Mouse (Mus musculus): ENCODE data around the gene Crisp4. TPM values are rescaled to one million over a fixed set of nuclear protein-coding genes. Genes with fewer than 3 reads are reported as not detected.

The Crisp4 gene
- polyA plus RNA-seq (2015; fragmentation: Nextera tagmentation; extraction: Ambion mirVana): not detected in 2 replicates

DNA sequence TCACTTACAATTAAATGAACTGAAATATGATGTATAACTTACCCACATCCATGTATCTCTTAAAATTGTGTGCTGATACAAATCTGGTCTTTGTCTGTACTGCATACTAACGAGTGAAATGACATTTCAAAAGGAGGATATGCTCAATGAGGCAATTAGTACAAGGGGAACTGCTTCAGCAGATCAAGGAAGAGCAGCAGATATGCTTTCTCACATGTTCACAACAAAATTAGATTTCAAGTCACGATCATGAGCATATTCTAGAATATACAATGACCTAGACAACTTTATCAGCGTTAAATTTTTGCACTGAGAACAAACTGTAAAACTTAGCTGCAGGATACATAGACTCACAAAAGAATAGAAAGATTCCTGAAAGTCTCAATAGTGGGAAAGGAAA lies at the start of gene Crisp4:
Crisp4 (minus strand) TSS at position 101 of the 400 bp plus-strand sequence.
- Histone ChIP-seq H3K27me3 (replicated peaks; ENCODE audit: control insufficient read depth, insufficient read depth, low read length) (no peaks in the 10 kb centered on the region), H3K9ac (ENCODE audit: low read depth, low read length) (no peak within 1 kb of the TSS), H3K4me1 (ENCODE audit: control insufficient read depth, insufficient read depth, low read depth, low read length) (no peaks in the 10 kb centered on the region), H3K27ac (ENCODE audit: low read depth, low read length) (no peak within 1 kb of the TSS), H3K9me3 (ENCODE audit: control insufficient read depth, low read length) (no peaks in the 10 kb centered on the region), H3K4me2 (ENCODE audit: low read length) (no peak within 1 kb of the TSS), H3K36me3 (ENCODE audit: control insufficient read depth, insufficient read depth, low read length) (no peaks in the 10 kb centered on the region), H3K4me3 (ENCODE audit: low read length) (no peak within 1 kb of the TSS)
- ATAC-seq: no peak
- 74% methylated on average over 3 of the region's 3 CpGs for WGBS

DNA sequence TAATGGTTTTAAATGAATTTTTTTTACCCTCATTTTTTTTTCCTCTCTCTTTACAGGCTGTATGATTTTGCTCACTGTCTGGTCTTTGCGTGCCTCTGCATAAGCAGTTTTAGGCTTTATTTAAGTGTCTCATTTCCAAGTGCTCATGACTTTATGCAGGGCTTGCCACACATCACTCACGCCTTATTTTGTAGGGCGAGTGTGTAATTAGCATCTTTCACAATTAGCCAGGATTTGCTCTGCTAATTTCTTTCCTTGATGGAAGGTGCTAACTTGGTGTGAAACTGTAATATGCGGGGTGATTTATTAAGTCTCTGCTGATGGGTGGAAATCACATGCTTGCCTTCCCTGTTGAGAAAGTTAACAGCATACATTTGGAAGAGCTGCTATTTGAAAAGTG lies 46.0 kb upstream of the Crisp4 start:
- Histone ChIP-seq H3K36me3 (ENCODE audit: control insufficient read depth, insufficient read depth, low read length) (no peaks in the 10 kb centered on the region), H3K4me2 (ENCODE audit: low read length) (no peak overlapping the region), H3K27me3 (replicated peaks; ENCODE audit: control insufficient read depth, insufficient read depth, low read length) (no peaks in the 10 kb centered on the region), H3K9ac (ENCODE audit: low read depth, low read length) (no peak overlapping the region), H3K9me3 (ENCODE audit: control insufficient read depth, low read length) (no peaks in the 10 kb centered on the region), H3K4me3 (ENCODE audit: low read length) (no peak overlapping the region), H3K27ac (ENCODE audit: low read depth, low read length) (no peak overlapping the region), H3K4me1 (ENCODE audit: control insufficient read depth, insufficient read depth, low read depth, low read length) (no peaks in the 10 kb centered on the region; the same call in 1 of the 2 replicates)
- WGBS: 33% methylated on average over 4 of the region's 4 CpGs
- ATAC-seq: peak; percentile 69

- WGBS: 10% methylated on average over 1 of the region's 1 CpGs
- no peak overlapping the region for H3K27ac ChIP-seq (ENCODE audit: low read depth, low read length)
- H3K9ac ChIP-seq (ENCODE audit: low read depth, low read length): no peak overlapping the region
Measured at GRCm38 (mm10) chr1:18190714-18191712, 45.3 kb upstream of the Crisp4 start.

DNA sequence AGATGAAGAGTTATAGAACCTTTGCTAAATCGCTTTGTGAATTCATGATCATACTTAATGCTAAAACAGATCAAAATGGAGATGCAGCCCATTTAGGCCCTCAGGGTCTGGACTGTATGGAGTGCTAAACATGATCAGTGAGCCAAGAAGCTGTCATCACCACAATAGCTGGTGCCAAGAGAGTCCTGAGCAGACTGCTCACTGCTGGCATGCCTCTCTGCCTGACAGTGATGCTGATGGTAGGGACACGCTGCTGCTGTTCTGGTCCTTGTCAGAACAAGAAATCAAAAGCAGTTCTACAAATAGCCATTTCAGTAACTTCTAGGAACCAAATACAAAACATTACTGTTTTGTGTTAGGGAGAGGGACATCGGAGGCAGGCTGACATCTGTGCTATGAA lies 35.5 kb upstream of the Crisp4 start:
- Histone ChIP-seq H3K27ac (ENCODE audit: low read depth, low read length) (no peak overlapping the region), H3K9me3 (ENCODE audit: control insufficient read depth, low read length) (no peaks in the 10 kb centered on the region), H3K36me3 (ENCODE audit: control insufficient read depth, insufficient read depth, low read length) (no peaks in the 10 kb centered on the region), H3K4me1 (ENCODE audit: control insufficient read depth, insufficient read depth, low read depth, low read length) (no peaks in the 10 kb centered on the region), H3K9ac (ENCODE audit: low read depth, low read length) (no peak overlapping the region), H3K27me3 (replicated peaks; ENCODE audit: control insufficient read depth, insufficient read depth, low read length) (no peaks in the 10 kb centered on the region), H3K4me2 (ENCODE audit: low read length) (no peak overlapping the region), H3K4me3 (ENCODE audit: low read length) (no peak overlapping the region)
- 60% methylated on average over 3 of the region's 3 CpGs for WGBS
- peak; percentile 92 for ATAC-seq

More at GRCm38 (mm10) chr1:18190714-18191712, 45.3 kb upstream of the Crisp4 start:
- H3K4me2 ChIP-seq (ENCODE audit: low read length): no peak overlapping the region
- peak; percentile 81 for ATAC-seq
- H3K9me3 ChIP-seq (ENCODE audit: control insufficient read depth, low read length): no peaks in the 10 kb centered on the region
- no peaks in the 10 kb centered on the region for H3K36me3 ChIP-seq (ENCODE audit: control insufficient read depth, insufficient read depth, low read length)
- no peaks in the 10 kb centered on the region for H3K27me3 ChIP-seq (replicated peaks; ENCODE audit: control insufficient read depth, insufficient read depth, low read length)
- no peaks in the 10 kb centered on the region; the same call in 1 of the 2 replicates for H3K4me1 ChIP-seq (ENCODE audit: control insufficient read depth, insufficient read depth, low read depth, low read length)
- no peak overlapping the region for H3K4me3 ChIP-seq (ENCODE audit: low read length)

- no peak overlapping the region for H3K4me2 ChIP-seq (ENCODE audit: low read length)
- 79% methylated on average over 4 of the region's 4 CpGs for WGBS
- H3K27ac ChIP-seq (ENCODE audit: low read depth, low read length): no peak overlapping the region
- no peak for ATAC-seq
- no peak overlapping the region for H3K9ac ChIP-seq (ENCODE audit: low read depth, low read length)
- no peaks in the 10 kb centered on the region for H3K36me3 ChIP-seq (ENCODE audit: control insufficient read depth, insufficient read depth, low read length)
- H3K9me3 ChIP-seq (ENCODE audit: control insufficient read depth, low read length): no peaks in the 10 kb centered on the region
- H3K4me3 ChIP-seq (ENCODE audit: low read length): no peak overlapping the region
- H3K4me1 ChIP-seq (ENCODE audit: control insufficient read depth, insufficient read depth, low read depth, low read length): no peaks in the 10 kb centered on the region
- H3K27me3 ChIP-seq (replicated peaks; ENCODE audit: control insufficient read depth, insufficient read depth, low read length): no peaks in the 10 kb centered on the region
Measured at GRCm38 (mm10) chr1:18170573-18170972, 24.9 kb upstream of the Crisp4 start.

GRCm38 (mm10) chr1:18168261-18168660 lies 22.6 kb upstream of the Crisp4 start:
- Histone ChIP-seq H3K36me3 (ENCODE audit: control insufficient read depth, insufficient read depth, low read length) (no peaks in the 10 kb centered on the region), H3K4me3 (ENCODE audit: low read length) (no peak overlapping the region), H3K4me1 (ENCODE audit: control insufficient read depth, insufficient read depth, low read depth, low read length) (no peaks in the 10 kb centered on the region), H3K9ac (ENCODE audit: low read depth, low read length) (no peak overlapping the region), H3K27me3 (replicated peaks; ENCODE audit: control insufficient read depth, insufficient read depth, low read length) (no peaks in the 10 kb centered on the region), H3K27ac (ENCODE audit: low read depth, low read length) (no peak overlapping the region), H3K4me2 (ENCODE audit: low read length) (no peak overlapping the region), H3K9me3 (ENCODE audit: control insufficient read depth, low read length) (no peaks in the 10 kb centered on the region)
- 39% methylated on average over 1 of the region's 1 CpGs for WGBS
- ATAC-seq: peak; percentile 97

DNA sequence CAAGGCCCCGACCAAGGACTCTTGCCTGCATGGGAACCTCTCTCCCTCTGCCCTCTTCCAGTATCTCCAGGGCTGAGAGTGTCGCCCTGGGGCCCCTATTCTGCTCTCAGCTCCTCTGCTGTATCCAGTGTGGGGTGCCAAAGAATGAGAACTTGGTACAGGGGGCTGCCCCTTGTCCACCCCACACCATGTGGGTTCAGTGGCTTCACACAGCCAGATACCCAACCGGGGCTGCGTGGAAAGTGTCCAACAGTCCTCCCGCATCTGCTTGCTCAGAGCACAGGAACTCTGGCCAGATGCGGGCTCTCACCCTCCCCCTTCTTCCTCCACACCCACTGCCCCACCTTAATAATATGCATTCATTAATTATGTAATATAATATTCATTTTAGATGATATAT lies 13.4 kb upstream of the Crisp4 start:
- ATAC-seq: no peak
- H3K4me3 ChIP-seq (ENCODE audit: low read length): no peak overlapping the region
- H3K36me3 ChIP-seq (ENCODE audit: control insufficient read depth, insufficient read depth, low read length): no peaks in the 10 kb centered on the region
- 86% methylated on average over 6 of the region's 6 CpGs for WGBS
- H3K27ac ChIP-seq (ENCODE audit: low read depth, low read length): no peak overlapping the region
- H3K4me1 ChIP-seq (ENCODE audit: control insufficient read depth, insufficient read depth, low read depth, low read length): no peaks in the 10 kb centered on the region
- H3K27me3 ChIP-seq (replicated peaks; ENCODE audit: control insufficient read depth, insufficient read depth, low read length): no peaks in the 10 kb centered on the region
- no peak overlapping the region for H3K9ac ChIP-seq (ENCODE audit: low read depth, low read length)
- H3K9me3 ChIP-seq (ENCODE audit: control insufficient read depth, low read length): no peaks in the 10 kb centered on the region
- H3K4me2 ChIP-seq (ENCODE audit: low read length): no peak overlapping the region

- H3K9me3 ChIP-seq (ENCODE audit: control insufficient read depth, low read length): no peaks in the 10 kb centered on the region
- no peak overlapping the region for H3K4me3 ChIP-seq (ENCODE audit: low read length)
- no peaks in the 10 kb centered on the region for H3K36me3 ChIP-seq (ENCODE audit: control insufficient read depth, insufficient read depth, low read length)
- no peak overlapping the region for H3K4me2 ChIP-seq (ENCODE audit: low read length)
- H3K27me3 ChIP-seq (replicated peaks; ENCODE audit: control insufficient read depth, insufficient read depth, low read length): no peaks in the 10 kb centered on the region
- no peak for ATAC-seq
- no peaks in the 10 kb centered on the region for H3K4me1 ChIP-seq (ENCODE audit: control insufficient read depth, insufficient read depth, low read depth, low read length)
- no peak overlapping the region for H3K27ac ChIP-seq (ENCODE audit: low read depth, low read length)
- no peak overlapping the region for H3K9ac ChIP-seq (ENCODE audit: low read depth, low read length)
Measured at GRCm38 (mm10) chr1:18148211-18148610, 2.5 kb upstream of the Crisp4 start.

DNA sequence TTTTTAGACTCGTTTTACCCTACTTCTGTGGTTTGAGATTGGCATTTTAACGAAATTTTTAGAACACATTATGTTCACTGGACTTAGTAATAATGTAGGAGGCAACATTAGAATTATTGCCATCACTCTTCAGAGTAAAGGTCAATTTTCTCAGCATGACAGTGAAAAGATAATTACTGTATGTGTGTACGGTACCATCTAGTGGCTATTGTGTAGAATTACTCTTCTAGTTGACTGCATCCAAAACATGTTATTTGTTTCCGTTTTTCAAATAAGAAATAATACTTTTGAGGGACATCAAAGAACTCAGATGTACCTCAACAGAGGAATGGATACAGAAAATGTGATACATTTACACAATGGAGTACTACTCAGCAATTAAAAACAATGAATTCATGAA lies 14.0 kb downstream of the Crisp4 start:
- WGBS: 56% methylated on average over 4 of the region's 4 CpGs
- Histone ChIP-seq H3K27ac (ENCODE audit: low read depth, low read length) (no peak overlapping the region), H3K9me3 (ENCODE audit: control insufficient read depth, low read length) (no peaks in the 10 kb centered on the region), H3K4me3 (ENCODE audit: low read length) (no peak overlapping the region), H3K4me2 (ENCODE audit: low read length) (no peak overlapping the region), H3K27me3 (replicated peaks; ENCODE audit: control insufficient read depth, insufficient read depth, low read length) (no peaks in the 10 kb centered on the region), H3K4me1 (ENCODE audit: control insufficient read depth, insufficient read depth, low read depth, low read length) (no peaks in the 10 kb centered on the region), H3K9ac (ENCODE audit: low read depth, low read length) (no peak overlapping the region), H3K36me3 (ENCODE audit: control insufficient read depth, insufficient read depth, low read length) (no peaks in the 10 kb centered on the region)
- no peak for ATAC-seq

Data from hindbrain, embryonic 16.5 days (tissue).